Mouse (Mus musculus) heart, adult 2 months (tissue): ENCODE results near the gene Alg14.

Experiments
- CTCF ChIP-seq: fragments of 200-600 bp; IDR thresholded peaks from 2 replicates; pipeline ENCODE4 v1.8.1; 2022; ENCODE audit warnings: antibody characterized with exemption, mild to moderate bottlenecking, moderate library complexity
- POLR2A ChIP-seq: fragments of 200-500 bp; IDR thresholded peaks from 2 replicates; pipeline ENCODE4 v1.6.1; 2011; ENCODE audit warnings: mild to moderate bottlenecking, low read depth, low read length, control low read depth; ENCODE audit not compliant: insufficient read depth

DNA sequence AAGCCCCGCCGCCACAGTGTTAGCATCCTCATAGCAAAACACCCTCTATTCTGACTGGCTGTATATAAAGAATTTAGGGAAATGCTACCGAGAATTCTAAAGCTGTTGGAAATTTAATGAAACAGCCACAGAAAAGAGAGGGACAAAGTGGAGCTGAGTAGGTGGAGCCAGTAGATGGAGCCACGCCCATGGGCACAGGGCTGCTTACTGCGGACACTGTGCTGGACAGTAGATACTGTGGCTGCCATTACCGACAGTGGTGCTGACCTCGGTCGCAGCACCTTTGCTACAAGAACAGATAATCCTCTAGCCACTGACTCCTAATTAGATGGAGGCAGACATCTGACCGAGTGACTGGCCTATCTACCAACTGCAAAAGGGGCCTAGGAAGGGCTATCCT, 64.0 kb downstream of the Alg14 start:
- TF ChIP-seq CTCF, result no peak
- TF ChIP-seq POLR2A, result no peak
